Mouse (Mus musculus) frontal cortex, postnatal 25 days (tissue): ENCODE results near the gene Arhgef17.

Experiments used
- DNase-seq, 2 experiments: peaks; one replicate each; pipeline ENCODE4 v3.0.0; 2022; ENCODE audit warnings: low spot score in 2 of 2

The Arhgef17 gene

DNA sequence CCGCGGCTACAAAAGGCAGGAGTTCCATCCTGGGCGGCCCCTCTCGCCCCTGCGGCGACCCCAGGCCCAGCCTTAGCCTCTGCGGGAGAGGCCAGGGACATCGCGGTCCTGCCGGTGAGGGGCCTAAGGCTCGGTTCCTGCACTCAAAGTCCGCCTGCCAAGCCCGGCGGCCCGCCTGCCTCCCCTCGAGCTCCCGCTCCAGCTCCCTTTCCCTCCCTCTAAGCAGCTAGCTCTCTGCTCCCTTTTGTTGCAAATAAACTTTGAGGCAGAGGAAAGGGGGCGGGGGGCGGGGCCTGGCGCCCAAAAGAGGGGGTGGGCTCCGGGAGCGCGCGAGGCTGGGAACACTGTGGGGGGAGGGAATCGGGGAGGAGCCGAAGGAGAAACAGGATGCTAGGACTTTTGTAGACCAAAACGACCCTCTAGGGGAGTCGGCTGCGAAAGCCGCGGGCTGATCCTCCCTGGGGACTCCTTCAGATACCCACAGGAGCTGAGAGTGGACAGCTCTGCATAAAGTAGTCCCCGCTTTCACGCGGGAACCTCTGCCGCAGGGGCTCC, at the start of gene Arhgef17:
Arhgef17 (minus strand) TSS at position 182 of the 555 bp plus-strand sequence.
- DNase-seq: no peak

DNA sequence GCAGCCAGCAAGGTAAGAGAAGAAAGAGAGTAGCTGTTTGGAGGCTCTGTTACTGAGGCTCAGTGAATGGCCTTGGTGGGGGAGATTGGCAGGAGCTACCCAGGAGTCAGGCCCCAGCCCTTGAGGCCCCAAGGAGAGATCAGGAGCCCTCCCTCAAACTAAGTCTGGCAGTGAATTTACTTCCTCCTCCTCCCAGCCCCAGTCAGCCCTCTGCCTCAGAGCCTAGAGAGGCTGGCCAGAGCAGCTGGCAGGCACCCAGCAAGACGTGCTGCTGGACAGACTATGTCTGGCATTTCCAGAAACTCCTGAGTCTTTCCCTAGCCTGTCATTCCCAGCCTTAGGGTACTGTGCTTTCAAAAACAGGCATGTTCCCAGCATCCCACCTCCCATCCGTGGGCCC, 47.3 kb upstream of the Arhgef17 start:
- DNase-seq: no peak

DNA sequence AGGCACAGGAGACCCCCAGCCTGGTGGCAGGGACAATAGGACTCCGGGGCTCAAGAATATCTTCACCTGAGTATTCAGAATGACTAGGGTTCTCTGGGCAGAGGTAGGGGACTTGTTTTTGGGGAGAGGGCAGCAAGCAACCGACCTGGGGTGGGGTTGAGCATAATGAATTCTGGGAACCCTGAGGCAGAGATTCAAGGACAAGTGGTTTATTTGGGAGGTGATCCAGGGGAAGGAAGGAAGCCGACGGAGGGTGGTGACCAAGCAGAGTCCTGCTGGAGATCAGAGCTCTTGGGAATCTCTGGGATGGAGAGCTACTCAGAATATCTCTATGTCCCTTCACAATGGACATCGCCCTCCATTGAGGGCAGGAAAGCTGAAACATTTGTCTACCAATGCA, 46.3 kb upstream of the Arhgef17 start:
- no peak for DNase-seq

DNA sequence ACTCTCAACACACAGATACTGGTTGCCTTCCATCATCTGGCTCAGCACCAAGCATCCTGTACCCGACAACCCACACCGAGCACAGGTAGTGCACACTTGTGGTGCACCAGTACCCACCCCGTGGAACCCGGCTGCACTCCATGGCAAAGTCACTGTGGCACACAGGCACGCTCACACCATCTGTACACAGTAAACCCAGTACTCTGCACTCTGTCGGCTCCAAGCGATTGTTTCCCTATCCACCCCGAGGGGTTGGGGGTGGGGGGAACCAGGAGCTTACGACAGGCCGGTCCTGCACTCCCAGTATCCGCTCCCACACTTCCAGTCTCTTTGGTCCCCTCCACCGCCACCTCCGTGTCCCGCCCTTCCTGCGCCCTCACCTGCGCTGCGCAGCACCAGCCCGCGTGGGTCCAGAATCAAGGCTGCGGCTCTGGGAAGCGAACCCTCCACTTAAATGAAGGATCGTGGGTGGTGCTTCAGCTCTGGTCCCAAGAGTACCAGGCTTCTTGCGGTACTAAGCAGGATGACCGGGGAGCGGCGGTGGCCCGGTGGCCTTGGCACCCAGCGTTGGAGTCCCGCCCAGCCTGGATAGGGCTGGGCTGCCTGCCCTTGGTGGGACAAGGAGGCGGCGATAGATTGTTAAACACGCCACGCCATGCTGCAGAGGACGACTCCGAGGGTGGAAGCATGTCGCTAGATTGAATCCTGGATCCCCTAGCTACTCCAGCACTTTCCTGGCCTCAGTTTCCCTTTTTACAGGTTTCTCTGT, 42.4 kb upstream of the Arhgef17 start, which contains the start of gene P2ry6:
P2ry6 (minus strand) TSS at position 515 of the 769 bp plus-strand sequence.
- no peak for DNase-seq

DNA sequence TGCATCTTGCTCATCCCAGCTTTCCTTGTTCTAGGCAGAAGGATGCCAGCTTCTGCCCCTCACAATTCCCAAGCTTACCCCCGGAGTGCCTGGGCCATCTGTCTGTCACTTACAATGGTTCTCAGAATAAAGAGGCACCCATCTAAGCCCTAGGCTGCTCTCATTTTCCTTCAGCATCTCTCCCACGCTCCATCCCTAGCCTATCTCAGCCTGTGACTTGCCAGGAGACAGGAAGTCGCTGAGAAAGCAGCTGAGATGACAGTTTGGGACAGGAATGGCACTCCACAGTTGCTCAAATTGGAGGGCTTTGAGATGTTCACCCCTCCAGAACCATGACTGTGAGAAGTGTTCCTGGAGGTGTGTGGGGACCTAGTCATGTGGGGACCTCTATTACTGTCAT, 41.0 kb upstream of the Arhgef17 start:
- DNase-seq: no peak

DNA sequence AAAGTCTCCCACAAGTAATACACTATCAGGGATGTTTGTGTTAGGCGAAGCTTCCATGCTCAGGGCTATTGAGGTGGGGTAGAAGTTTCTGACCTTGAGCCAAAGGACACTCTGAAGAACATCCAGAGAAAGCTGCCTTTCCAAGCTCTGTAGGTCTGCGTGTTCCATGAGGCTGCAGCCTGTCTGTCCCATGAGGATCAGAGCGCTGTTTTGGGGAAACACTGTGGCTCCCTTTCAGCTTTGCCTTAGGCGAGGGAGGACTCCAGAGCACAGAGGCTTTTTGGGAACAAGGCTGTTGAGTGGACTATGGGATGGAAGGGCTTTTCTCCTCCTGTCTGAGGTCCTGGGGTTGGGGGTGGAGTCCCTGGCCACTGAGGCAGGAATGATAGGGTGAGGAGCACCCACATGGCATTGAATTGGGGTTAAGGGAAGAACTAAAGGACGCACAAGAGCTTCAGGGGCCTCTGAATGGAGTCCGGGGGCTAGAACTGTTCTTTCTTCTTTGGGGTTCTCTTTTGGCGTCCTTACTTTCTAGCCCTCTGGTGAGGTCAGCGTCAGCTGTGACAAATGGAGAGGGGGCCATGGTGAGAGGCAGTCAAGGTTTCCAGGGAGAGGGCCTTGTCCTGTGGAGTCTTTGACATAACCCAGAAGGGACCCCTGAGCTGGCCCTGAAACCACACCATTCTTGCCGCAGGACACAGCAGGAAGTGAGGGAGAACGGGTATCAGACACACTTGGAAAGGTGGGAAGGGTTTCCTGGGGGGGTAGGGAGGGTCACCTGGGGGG, 37.2 kb upstream of the Arhgef17 start:
- no peak for DNase-seq

DNA sequence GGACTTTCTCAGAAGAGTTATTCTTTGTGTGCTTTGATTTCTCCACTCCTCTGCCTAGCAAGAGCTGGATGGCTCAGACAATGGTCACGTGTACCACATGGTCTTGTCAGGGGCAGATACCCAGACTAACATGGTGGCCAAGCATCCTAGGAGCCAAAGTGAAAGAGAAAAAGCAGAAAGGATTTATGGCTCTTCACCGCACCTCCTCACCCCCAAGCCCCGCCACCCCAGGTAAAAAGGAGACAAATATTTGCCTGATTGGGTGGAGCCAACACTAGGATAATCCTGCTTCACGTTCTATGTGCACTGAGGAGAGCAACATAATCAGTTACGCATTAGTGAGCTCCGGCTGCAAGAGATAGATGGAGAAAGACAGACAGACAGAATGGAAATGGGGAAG, 36.5 kb upstream of the Arhgef17 start:
- no peak for DNase-seq

DNA sequence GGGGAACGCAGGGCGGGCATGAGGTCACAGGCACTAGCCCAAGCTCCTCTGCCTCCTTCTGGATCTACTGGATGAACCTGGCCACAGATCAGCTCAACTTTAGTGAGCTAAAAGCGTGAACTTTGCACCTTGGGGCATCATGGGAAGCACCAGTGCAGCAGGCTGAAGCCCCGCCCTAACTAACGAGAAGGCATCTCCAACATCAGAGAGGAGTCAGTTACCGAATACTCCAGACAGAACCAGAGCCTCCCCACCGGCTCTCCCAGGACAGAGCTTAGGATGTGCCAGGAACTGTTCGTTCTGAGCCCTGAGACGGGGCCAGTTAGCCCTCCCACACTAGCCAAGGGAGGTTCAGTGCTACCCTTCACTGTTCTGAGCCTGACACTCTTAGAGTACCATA, 35.9 kb upstream of the Arhgef17 start:
- DNase-seq: no peak

DNA sequence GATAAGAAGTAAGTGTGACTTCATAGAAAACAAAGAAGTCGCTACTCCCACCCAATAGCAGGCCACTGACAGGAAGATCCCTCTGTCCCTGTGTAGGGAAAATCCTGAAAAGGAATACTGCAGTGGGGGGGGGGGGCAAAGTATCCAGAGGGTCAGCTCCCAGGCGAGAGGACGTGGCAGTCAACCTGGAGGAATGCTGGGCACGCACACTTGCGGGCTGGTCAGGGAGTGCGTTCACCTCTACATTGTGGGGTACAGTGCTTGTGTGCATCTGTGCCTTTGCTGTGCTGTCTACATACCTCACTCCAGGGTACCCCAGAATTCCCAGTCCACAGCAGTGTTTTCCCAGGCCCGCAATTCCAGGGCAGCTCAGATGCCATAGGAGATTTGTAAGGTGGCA, 34.1 kb upstream of the Arhgef17 start:
- DNase-seq: no peak

DNA sequence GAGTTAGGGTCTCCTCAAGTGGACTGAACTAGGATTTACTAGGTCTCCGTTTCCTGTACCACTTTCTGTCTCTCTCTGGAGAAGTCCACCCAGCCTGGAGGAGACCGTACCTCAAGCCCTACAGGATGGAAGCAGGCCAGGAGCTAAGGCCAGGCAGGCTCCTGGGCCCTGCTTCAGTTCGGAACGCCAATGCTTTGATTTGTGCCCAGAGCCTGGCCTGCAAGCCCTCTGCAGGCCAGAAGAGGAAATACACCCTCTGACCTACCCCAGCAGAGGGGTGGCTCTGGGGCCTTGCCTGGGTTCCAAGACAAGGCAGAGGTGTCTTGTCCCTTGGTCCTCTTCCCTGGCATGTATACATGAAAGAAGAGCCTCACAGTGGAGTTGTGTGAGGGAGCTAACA, 33.2 kb upstream of the Arhgef17 start:
- no peak for DNase-seq

DNA sequence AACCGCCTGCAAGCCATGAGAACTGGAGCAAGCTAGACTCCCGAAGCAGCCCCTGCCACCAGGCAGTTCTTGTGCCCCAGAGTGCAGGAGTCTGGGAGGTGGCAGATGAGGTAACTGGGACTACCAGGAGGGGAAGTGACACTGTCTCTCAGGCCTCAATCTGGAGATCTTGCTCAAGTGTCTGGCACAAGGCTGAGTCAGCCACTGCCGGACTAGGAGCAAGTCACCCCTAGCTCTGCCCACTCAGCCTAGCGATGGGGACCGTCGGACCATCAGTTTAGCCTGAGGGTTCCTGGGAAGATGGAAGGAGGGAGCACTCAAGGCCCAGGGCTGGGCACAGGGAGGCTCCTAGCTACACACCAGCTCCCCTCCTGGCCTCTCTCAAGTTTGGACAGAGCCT, 32.3 kb upstream of the Arhgef17 start:
- no peak for DNase-seq

DNA sequence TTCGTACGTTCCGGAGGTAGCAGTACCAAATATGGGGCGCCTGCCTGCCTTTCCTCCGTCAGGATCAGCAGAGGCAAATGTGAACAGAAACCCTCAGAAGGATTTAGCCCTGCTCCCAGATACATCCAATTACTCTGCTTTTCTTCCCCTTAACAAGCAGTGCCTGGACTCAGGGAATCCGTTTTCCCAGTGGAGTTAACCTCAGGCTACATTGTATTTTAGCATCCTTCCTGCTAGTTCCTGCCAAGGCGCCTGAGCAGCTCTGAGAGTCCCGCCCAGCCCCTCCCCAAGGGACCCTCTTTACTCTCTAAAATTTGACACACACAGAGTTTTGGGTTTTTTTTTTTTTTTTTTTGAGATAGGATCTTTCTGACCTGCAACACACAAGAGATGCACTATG, 31.5 kb upstream of the Arhgef17 start:
- DNase-seq: no peak

DNA sequence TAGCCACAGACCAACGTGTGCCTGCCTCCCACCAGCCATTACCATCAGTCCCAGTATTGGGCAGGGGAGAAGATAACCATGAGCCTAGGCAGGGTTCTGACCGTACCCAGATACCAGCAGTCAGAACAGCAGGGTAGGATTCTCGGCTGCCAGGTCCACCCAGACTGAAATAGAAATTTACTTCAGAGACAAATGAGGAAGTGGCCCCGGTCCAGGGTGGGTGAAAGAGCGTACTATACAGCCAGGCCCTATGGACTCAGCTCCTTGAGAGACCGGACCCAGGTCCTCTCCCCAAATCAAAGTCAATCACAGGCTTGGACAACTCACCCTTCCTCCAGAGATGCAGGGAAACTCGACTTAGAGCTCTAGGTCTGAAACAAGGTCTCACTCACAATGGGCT, 29.2 kb upstream of the Arhgef17 start:
- DNase-seq: no peak

DNA sequence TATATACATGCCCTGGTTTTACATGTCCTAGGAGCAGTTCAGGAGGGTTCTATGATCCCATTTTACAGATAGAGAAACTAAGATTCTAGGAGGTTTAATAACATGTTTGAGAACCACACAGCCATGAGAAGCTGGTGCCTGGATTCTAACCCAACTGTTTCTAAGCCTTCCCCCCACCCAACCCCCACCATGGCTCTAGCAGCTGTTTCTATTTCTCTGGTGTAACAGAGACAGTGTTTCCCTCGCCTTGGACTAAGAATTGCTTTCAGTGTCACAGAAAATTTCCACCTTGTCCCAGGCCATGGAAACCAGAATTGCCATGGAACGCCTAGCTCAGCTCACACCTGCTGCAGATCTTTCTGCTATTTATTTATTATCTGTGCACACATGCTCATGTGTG, 28.6 kb upstream of the Arhgef17 start:
- no peak for DNase-seq

DNA sequence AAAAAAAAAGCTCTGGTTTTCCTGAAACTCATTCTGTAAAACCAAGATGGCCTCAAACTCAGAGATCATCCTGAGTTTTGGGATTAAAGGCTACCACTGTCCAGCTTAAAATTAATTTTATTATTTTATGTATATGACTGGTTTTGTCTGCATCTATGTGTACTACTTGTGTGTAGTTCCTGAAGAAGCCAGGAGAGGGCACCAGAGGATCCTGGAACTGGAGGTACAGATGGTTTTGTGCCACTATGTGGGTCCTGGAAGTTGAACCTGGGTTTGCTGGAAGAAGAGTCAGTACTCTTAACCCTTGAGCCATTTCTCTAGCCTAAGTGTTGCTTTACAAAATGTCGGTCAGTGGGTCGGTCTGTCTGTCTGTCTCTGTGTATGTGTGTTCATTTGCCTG, 26.5 kb upstream of the Arhgef17 start:
- DNase-seq: no peak

DNA sequence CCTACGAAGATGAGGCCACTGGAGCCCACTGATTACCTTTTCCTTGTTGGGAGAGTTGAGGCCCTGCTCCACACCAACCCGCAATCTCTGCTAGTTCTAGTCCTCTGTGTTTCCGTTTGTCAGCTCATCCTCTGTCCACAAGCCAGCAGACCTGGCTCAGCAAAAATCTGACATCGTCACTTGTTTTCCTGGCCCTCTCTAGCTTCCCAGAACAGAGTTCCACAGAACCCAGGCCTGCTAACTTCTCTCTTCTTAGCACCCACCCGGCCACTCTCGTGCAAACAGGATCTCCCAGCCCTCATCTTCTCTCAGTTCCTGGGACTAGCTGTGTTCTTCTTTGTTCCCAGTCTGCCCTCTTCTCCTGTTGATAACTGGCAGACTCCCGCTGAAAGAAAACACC, 20.8 kb upstream of the Arhgef17 start:
- no peak for DNase-seq

DNA sequence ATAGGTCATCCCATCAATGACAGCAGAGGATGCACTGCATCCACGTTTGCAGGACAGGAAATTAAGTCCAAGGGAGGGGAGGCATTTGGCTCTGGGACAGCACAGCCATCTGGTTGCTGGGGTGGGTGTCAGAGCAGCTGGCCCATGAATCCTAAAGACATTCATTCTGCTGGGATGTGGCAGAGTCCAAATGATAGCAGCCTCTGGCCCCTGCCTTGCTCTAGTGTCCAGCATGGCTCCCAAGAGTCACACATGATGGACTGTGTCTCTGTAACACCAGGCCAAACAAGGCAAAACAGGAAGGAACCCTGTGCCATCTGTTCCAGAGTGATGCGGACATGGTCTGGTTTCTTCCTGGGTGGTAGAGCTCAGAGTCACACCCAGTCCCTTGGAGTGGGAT, 20.0 kb upstream of the Arhgef17 start:
- no peak for DNase-seq

DNA sequence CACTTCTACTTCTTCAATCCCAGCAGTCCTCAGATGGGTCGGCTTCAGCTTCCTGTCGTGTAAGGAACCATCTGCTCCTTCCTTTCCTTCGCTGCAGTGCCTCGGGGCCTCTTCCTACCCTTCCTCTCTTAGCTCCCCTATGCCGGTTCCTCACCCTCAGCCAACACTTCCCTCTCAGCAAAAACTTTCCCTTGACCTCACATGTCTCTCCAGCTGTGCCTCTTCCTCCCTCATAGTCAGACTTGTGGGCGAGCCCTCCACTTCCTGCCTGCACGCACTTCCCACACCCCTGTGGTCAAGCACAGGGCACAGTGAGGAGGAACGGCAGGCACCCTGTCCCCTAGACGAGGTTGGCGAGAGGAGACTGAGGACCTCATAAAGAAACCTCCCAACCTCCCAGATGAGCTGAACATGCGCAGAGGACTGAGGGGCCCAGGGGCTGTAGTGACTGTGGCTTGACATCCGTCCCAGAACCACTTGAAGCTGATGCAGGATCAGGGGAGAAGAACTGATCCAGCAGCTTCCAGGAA, 18.6 kb upstream of the Arhgef17 start:
- no peak for DNase-seq

DNA sequence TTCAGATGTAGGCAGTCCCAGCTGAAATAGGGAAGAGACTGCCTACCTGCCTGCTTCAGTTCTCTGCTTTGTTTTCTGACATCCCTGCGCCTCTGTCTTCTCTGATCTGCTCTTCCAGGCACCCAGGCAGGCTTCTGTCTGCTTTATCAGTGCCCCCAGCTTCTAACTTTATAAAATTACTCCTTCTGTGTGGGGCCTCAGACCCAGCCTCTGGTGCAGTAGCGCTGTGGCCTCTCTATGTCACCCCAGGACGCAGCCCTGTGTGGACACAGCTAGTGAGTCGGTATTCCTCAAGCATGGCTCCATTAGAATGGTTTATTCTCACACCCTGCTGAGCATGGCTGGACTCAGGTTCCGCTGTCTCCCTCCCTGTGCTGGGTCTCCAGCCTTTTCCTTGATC, 18.1 kb upstream of the Arhgef17 start:
- no peak for DNase-seq

DNA sequence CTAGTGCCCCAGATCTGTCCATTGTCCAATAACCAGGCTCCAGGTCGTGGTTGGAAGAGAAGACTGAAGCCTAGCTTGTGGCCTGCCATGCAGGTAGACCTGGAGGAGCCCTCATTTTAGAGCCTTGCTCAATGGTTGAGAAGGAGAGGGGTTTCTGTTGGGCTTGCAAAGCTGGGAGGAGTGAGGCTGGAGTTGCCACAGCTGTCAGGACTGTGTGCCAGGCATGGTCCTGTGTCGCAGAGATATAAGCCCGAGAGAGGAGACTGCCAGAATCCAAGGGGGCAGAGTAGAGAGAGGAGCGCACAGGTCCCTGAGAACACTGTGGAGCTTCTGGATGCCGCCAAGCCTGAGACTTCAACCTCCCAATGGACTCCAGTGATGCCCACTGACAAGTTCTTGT, 12.8 kb upstream of the Arhgef17 start:
- DNase-seq: no peak

DNA sequence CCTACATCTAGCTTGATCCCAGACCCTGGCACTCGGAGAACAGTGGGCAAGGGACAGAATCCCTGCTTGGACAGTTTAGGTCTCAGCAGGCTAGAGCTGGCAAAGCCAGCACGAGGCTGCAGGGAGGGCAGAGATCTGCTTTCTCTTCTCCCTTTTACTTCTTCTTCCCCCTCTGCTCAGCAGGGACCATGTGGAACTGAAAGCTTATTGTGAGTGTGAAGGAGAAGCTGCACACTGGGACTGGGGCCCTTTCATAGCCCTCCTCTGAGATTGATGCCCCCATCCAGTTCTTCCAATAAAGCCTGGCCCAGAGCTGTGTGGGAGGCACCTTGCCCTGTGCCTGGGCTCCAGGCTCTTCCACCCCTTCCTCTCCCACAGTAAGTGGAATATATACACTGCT, 12.4 kb upstream of the Arhgef17 start:
- DNase-seq: no peak

DNA sequence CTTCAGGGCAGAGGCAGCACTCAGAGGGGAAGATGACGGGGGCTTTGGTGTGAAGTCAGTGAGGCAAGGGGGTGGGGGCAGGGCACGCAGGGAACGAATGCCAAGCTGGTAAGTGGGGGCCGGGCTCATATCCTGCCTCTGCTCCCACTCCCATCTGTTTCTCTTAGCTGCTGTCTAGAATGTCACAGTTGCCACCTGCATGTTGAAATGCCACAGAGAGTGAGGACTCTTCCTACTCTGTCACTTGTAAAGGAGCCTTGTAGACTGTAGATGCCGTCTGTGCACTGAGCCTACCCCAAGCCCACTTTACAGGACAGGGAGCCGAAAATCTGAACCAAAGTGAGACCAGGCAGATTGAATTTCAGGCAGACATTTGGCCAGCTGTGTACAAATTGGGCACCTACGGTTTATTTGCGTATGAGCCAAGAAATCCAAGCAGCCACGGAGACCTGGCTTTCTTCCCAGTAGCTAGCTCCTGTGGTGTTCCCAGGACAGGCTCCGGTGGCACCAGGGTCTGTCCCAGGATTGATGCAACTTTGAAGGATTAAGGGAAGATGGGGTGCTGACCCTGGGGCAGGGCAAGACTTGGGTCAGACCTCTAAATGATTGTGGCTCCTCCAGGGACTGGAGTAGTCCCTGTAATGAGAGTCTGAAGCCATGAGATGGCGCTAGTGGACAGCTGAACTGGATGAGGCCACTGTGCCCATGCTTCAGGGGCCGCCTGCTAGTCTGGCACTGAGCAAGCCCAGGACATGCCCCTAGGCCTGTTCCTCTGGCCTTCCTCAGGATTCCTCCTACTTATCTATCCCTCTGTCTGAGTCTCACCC, 11.1 kb upstream of the Arhgef17 start:
- peak; percentile 52 to 60 for DNase-seq
